Mouse (Mus musculus) spleen, postnatal 10 days (tissue): Measurements from ENCODE around the gene Gm42878.

Source experiments
- DNase-seq, 2 experiments: peaks; one replicate each; pipeline ENCODE4 v3.0.0; 2021 to 2022; ENCODE audit warnings: low spot score in 2 of 2

Gene Gm42878

DNA sequence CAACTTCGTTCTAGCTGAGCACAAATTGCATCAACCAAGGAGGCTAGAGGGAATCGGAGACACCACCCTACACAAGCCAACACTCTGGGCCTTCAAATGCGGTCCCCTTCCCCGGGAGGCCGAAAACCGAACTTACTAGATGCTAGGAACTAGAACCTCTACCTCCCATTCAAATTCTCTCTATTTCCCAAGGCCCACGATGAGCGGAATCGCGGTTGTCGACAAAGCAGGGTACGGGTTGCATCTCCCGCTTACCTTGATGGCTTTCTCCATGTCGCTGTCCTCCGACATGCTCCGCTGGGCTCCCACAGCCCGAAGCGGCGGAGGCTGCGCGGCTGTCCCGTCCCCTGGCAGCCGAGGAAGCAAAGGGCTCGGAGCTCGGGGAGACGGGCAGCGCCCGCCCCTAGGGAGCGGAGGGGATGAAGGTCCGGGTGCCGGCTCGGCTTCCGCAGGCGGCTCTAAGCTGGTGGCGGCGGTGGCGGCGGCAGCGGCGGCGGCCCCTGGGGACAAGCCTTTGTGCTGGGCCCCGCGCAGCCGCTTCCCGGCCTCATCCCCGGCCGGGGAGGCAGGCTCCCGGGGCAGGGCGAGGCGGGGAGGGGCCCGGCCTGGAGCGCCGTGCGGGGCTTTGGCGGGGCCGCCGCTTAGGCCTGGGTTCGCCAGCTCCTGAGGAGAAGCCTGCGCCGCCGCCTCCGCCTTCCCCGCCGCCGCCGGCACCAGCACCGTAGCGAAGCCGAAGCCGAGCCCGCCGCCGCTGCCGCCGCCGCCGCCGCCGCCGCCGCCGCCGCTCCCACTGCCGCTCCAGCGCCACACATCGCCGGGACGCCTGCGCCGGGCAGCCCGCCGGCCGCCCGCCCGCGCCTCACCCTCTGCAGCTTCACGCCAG, at the start of gene Gm42878, which contains the start of gene Adam1a:
TSS of gene Gm42878 (minus strand) at position 573 of the 883 bp plus-strand sequence.
TSS of gene Adam1a (minus strand) at position 573 of the 883 bp plus-strand sequence.
- DNase-seq, result peak in 1 of 2 experiments; percentile 65

GRCm38 (mm10) chr5:121594714-121595313, 49.5 kb upstream of the Gm42878 start:
- no peak for DNase-seq

DNA sequence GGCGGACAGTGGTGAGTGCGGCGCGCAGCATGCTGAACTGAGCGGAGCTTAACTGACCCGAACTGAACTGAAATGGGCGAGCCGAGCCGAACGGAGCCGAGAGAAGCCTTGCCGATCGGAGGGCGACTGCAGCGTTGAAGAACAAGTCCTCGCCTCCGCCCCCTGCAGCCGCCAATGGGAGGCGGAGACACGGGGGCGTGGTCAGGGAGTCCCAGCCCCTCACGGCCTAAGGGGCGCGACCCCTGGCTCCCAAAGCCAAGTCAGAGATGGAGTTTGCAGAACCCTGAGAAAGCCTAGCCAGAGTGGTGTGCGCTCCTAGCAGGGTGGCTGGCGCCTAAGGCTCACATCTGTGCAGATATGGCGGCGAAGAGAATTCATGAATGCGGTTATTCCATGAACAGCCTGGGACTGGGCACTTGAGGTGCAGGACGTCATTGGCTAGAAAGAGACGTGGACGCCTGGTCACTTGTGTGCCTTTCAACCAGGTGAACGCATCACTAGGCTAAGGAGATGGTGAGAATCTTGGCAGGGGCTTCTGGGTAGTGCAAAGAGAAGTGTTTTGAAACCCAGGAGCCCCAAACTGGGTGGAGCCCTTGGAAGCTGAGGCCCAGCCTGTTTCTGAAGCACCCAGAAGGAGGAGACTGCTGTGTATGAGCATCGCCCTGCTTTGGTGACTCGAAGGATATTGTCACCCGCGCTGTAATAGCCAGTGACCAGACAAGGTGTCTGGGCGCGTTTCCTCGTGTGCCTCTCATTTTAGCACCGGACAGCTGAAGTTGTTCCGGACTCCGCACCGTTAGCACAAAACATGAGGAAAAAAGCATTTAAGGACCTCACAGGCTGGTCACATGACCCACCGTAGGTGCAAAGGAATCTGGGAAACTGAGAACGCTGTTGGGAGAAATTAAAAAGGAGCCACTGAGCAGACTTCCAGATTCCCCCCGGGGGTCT, 48.4 kb upstream of the Gm42878 start, which contains the start of gene Aldh2:
TSS of gene Aldh2 (minus strand) at position 374 of the 951 bp plus-strand sequence.
- DNase-seq, result peak; percentile 74 to 89

DNA sequence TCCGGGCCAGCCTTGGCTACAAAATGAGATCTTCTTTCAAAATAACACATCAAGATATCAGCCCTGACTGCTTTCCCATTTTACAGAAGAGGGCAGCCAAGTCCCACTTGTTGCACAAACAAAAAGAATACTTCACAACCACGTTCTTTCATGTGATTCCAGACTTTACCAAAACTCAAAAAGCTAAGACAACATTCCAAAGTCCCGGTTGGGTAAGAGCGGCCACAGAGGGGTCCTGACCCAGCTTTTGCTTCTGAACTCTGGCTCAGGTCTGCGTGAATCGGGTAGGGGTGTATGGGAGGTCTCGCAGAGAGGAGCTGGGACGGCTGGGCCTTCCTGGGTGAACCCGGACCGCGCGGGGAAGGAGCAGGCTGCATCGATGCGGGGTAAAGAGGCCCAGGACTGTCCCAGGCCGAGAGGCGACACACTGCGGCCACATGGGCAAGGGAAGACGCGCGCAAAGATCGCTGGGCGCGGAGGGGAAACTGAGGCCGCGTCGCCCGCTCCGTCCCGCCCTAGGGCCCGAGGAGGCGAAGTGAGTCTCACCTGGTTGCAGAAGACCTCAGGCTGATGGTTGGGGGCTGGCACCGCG, 47.6 kb upstream of the Gm42878 start:
- DNase-seq, result peak in 1 of 2 experiments; percentile 50

DNA sequence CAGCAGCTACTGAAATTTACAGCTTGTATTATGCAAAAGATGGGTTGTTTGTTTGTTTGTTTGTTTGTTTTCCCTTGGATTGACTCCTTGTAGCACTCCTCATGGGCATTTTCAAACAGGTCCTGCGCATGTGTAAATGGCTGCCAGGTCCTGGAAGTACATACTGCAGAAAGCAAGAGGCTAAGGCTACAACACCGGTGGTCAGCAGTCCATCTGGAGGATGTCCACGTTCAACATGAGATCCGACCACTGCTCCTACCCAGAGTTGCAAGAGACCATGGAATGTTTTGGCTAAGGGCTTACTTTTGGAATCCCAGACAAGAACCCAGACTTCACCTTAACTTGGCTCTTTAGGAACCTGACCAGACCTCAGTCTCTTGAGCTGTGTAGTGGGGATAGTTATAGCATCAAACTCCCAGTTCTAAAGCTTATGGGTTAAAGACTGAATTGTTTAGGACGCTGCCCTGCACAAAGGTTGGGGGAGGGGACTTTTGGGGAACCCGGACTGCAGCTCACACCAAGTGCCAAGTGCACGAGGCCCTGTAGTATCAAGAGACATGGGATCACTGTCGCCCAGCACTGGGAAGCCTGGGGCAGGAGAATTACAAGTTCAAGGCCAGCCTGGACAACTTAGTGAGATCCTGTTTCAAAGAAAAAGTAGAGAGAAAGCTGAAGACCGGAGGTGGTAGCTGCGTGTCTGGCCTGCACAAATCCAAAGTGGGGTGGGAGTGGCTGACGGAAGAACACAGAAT, 47.0 kb upstream of the Gm42878 start:
- DNase-seq, result no peak

GRCm38 (mm10) chr5:121591417-121592063, 46.3 kb upstream of the Gm42878 start:
- no peak for DNase-seq

- no peak for DNase-seq
Observed at GRCm38 (mm10) chr5:121589928-121590327, 44.6 kb upstream of the Gm42878 start.

GRCm38 (mm10) chr5:121586400-121587039, 41.2 kb upstream of the Gm42878 start:
- peak in 1 of 2 experiments; percentile 49 for DNase-seq

DNA sequence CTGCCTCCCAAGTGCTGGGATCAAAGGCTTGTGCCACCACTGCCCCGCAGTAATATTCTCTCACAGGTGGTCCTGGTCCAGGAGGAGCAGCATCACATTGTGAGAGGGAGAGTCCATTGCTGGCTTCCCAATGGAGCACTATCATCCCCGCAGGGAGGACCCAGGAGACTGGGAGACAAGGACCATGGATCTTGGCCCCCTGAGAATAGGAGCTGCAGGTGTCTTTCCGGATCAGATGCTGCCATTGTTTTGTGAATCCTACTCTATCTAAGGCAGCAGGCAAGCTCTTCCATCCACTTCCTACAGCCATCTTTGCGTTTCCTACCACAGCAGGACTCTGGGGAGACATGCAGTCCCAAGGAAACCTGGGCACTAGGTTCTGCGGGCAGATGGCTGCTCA, 40.4 kb upstream of the Gm42878 start:
- no peak for DNase-seq

DNA sequence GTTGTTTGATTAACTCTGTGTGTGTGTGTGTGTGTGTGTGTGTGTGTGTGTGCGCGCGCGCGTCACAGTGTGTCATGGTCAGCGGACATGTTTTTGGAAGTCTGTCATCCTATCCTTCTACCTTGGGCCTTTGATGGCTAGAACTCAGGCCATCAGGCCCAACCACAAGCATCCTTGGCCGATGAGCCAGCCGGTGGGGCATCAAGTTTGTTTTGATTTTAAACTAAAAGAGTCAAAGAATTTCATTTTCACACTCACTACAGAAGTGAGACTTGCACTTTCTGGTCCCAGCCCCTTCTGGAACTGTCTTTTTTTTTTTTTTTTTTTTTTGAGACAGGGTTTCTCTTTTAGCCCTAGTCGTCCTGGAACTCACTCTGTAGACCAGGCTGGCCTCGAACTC, 39.7 kb upstream of the Gm42878 start:
- DNase-seq, result no peak

DNA sequence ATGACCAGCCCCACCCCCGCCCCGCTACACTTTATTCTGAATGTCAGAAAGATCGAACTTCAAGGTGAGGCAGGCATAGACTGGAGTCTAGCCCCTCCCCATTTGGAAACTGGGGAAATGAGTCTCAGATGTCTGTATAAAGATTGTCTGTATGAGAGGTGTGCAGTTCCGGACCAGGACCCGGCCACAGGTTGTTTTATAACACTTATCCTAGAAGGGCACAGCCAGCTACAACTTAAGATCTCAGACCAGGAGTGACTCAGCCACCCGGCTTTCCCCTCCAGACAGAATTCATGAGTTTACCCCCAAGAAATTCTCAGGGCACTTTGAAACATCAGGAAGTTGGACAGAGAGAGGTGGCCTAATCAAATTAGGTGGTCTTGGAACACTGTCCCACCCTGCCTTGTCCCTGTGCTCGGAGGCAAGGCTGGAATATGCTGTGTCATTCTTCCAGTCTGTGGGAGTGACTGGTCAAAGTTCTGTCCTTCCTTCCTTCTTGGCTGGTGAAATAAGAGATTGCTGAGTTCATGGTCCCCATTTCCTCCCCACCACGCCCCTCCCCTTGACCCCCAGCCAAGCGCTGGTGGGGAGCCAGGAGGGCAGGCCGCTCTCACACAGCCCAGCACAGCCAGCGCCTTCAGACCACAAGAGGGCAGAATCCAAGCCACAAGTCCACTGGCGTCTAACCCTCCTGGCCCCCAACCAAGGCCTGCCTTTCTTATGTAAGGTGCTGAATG, 38.7 kb upstream of the Gm42878 start:
- DNase-seq, result peak; percentile 45 to 77

DNA sequence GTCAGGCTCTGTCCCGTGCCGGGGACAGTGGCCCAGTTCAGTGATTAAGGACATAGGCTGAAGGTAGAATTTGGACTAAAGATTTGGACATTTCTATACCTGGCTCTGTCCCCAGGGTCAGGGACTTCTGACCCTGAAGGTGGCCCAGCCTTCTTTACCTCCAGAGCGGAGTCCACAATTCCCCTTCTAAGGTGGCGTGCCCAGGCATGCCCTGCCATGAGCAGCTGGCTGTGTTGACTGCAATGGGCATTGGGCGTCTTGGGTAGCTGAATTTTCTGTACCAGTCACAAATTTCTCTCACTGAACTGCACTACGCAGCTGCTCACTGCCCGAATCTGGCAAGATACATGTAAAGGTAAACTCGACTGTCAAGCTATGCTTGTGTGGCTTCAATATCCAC, 36.7 kb upstream of the Gm42878 start:
- DNase-seq, result no peak

GRCm38 (mm10) chr5:121576927-121577488, 31.7 kb upstream of the Gm42878 start:
- DNase-seq, result no peak

DNA sequence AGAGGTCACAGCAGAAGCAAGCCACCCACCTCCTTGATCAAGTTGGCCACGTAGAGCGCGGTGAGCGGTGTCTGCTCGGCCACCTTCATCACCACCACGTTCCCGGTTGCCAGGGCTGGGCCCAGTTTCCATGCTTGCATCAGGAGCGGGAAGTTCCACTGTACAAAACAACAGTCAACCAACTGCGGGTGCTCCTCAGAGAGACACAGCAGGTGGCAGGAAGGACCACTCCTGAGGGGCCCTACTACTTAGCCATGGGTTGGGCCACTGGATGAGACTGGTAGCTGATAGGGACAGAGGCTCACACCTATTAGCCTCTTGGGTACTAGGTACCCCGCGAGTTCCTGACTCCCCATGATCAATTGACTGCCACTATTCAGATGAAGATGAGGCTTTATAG, 30.6 kb upstream of the Gm42878 start:
- DNase-seq, result no peak

DNA sequence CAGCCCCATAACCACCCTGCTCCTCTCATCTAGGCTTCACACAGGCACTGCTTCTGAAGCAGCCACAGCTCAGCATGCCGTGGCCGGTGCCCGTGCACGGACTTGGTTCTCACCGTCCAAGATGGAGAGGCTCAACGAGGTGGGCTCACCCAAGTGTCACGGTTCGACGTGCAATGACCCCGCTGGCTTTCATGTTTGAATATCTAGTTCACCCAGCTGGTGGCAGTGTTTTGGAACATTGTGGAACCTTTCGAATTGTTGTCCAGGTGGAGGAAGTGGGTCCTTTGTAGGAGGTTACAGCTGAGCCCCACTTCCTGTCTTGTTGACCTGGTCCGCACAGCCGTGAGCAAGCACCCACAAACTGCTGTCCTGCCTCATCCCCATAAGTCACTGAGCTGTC, 28.9 kb upstream of the Gm42878 start:
- no peak for DNase-seq

- no peak for DNase-seq
Observed at GRCm38 (mm10) chr5:121570787-121571186, 25.5 kb upstream of the Gm42878 start.

- DNase-seq, result no peak
Observed at GRCm38 (mm10) chr5:121569881-121570420, 24.7 kb upstream of the Gm42878 start.

DNA sequence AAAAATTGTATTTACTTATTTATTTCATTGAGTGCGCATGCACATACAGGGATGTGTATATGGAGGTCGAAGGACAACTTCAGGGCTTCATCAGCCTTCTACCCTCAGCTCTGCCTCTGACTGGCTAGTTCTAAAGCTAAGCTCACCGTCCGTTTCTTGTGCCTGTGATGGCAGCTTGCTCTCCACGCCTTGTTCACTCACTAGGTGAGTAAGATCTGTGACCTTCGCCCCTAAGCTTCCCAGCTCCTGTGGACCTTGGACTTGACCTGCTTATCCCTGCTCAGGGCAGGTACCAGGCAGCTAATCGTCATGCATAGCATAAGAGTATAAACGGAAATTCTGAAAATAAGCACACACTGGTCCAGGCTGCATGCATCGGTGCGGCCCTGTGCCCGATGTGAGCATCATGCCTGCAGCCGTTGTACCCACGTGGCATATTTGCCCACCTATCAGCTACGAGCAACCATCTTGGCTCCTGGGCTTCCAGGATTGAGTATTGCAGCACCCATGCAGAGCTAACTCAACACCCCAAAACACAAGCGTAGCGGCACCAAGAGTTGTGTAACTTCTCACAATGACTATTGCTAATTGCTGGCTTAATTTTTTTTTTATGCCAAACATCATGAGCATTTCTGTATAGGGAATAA, 20.9 kb upstream of the Gm42878 start:
- DNase-seq, result no peak
